Mouse (Mus musculus): ENCODE measurements around the gene Cntnap2.

DNA sequence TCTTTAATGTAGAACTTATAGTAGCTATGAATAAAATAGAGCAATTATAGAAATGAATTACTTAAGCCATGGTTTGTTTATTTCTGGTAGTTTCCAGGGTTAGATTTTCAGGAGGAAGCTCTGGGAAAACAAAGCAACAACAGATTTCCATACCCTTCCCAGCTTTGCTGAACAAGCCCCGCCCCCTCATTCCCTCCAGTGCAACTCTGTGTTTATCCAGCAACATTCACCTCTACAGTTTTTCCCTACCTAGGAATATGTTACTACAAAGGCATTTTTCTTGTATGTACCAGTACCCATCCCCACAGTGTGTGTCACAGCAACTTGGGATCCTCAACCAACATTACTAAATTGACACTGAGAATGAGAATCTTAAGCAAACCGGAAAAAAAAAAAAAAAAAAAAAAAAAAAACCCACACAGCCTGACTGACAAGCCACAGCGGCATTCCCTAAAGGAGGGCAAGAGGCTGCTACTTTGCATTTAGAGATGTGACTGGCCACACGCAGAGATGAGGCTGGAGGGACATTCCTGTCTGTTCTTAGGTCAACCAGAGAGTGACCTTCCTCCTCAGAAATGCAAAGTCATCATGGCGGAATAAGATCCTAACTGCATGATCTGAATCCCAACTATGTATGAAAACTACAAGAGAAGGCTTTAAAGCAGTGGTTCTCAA lies 2260.3 kb downstream of the Cntnap2 start:
- TF ChIP-seq EP300 (IDR thresholded peaks at IDR 0.05; ENCODE audit: low read depth) (no peak), CTCF (IDR thresholded peaks at IDR 0.05; ENCODE audit: low read depth) (no peak)

Data from liver, postnatal 0 days (tissue).